Mouse (Mus musculus) monocyte, adult 5-6 weeks (primary cell): ENCODE results near the gene Sp3. TPM values are rescaled to one million over a fixed set of nuclear protein-coding genes. Genes with fewer than 3 reads are reported as not detected.
"Not testable (repeated sequence)": the region's sequence is repeated elsewhere in the genome, so short reads cannot be mapped to it uniquely, and the experiment has no call there.

Experiments
- ATAC-seq: fragments of 153-309, 156-312 bp; replicated peaks from 2 replicates; pipeline ENCODE4 v1.8.0; 2017; ENCODE audit warnings: mild to moderate bottlenecking; ENCODE audit not compliant: low TSS enrichment, insufficient number of reproducible peaks, severe bottlenecking, poor library complexity, low FRiP score
- total RNA-seq: library from RNA; stranded (forward); fragments of 200-1000, 200-491, 200-594 nt; gene quantifications from 3 replicates; pipeline ENCODE4 v1.2.3, GENCODE M21; 2017

Gene Sp3
- total RNA-seq, 1 experiment from 2014 or later: 204 TPM

DNA sequence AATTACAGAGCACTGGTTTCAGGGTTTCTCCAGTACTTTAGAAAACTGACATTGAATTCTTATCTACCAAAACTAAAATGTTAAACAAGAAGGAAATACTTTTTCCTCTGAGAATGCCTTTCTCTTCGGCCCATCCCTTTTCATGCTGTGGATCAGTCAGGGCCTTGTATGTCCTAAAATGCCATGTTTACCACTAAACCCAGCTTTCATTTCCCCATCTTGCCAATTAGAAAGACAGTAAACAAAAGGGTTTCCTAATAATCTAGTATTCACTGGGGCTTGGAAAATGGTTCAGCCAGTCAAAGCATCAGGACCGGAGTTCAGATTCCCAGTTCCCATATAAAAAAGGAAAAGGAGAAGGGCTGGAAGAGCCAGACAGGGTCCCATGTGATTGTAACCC lies 14.8 kb downstream of the Sp3 start:
- 0 out of 2 replicates have a peak, but pooled peaks have one; percentile 52 for ATAC-seq

- ATAC-seq: no peak
Measured at GRCm38 (mm10) chr2:72956415-72956814, 23.8 kb downstream of the Sp3 start.

DNA sequence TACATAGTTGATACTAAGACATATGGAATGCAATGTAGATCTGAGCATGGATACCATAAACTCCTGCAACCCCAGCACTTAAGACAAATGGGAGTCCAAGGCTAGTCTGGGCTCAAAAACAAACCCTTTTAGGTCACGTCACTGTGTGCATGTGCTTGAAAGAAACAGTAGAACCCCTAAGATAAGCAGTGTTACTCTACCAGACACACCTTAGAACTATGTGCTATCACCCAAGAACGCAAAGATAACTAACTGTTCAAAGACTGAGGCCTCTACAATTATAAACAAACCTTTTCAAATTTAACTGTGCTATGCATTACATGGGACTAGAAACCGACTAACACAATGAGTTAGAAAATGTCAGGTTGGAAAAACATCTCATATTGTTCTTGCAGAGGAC lies 27.3 kb downstream of the Sp3 start:
- ATAC-seq: no peak

DNA sequence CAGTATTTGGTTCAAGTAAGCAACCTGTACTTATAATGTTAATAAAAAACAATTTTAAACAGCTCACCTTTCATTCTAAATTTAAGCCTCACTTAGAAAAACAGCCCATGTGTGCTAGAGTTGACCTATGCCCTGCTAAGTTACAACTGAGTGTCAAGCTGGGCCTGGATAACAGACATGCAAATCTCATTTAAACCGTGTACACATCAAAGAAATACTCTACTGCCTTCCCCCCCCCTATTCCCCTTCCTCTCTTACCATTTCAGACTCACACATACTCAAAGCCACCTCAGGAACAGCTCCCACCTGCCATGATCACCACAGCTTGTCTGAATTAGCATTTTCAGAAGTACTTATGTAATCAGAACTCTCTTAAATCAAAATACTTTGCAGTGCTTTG lies 44.3 kb downstream of the Sp3 start:
- ATAC-seq: no peak

GRCm38 (mm10) chr2:72932186-72932585 lies 48.1 kb downstream of the Sp3 start:
- no peak for ATAC-seq

DNA sequence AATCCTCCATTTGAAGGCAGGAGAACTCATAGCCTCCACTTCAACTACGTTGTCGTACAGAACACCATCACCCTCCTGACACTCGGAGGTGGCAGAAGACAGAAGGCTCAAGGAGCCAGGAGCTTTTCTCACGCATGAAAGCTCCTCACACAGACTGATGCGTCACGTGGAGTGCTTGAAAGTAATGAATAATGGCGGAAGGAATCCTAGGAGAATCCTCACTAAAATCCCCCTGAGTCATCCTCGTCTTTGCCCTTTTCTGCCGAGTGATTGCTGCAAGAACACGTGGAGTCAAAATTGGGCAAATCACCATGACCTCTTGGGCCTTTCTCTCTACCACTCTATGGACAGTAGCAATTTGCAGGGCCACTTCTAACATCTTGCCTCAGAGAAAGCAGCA lies 55.3 kb downstream of the Sp3 start:
- no peak for ATAC-seq

GRCm38 (mm10) chr2:72916170-72916569 lies 64.1 kb downstream of the Sp3 start:
- ATAC-seq: no peak

- ATAC-seq: no peak
Measured at GRCm38 (mm10) chr2:72915245-72915930, 64.9 kb downstream of the Sp3 start.

DNA sequence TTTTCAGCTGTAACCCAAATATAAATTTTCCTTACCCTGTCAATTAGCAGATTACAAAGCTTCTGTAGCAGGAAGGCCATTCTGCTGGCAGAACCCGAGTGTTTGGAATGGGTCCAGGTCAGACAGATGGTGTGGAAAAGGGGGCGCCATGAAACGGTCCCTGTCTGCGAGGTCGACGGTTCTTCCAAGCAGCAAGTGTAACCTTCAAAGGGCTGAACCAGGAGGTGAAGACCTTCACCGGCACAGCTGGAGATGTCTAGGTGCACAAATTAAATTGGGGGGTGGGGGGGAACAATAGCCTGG lies 66.8 kb downstream of the Sp3 start:
- ATAC-seq: no peak

GRCm38 (mm10) chr2:72912708-72913457 lies 67.4 kb downstream of the Sp3 start:
- no peak for ATAC-seq

DNA sequence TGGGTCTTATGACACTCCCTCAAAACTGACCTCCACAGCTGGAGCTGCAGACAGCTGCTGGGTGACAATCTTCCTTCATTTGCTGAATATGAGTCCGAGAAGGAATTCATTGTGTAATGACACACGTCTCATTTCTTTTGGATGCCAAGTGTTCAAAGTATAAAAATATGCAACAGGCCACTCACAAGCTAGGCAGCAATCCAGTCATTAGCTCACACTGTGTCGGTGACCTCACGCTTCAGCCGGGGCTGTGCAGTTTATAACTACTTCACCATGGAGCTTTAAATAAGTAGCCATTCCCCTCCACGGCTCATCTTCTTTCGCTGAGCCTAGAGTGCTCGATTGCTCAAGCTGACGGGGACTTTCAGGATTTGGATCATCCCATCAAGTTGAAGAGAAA lies 68.7 kb downstream of the Sp3 start:
- no peak for ATAC-seq

DNA sequence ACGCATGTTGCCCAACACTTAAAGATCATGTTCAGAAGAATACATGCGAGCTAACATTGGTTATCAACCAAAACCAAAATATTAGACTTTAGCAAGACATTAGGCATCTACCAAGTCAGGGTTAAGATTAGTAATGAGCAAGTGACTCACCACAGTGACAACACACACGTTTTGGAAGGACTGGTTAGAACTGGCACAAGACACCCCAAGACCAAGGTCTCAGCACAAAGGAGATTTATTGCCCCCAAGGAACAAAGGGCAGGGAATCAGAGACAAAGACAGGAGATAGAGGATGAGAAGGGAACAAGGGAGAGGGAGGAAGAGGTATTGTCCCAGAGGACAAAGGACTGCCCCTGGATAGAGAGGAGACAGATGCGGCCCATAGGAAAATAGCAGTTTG lies 71.2 kb downstream of the Sp3 start:
- no peak for ATAC-seq

- ATAC-seq: no peak
Measured at GRCm38 (mm10) chr2:72908191-72908910, 71.9 kb downstream of the Sp3 start.

- ATAC-seq: no peak
Measured at GRCm38 (mm10) chr2:72906745-72907144, 73.5 kb downstream of the Sp3 start.

- ATAC-seq: not testable (repeated sequence)
Measured at GRCm38 (mm10) chr2:72902816-72903680, 77.2 kb downstream of the Sp3 start.

DNA sequence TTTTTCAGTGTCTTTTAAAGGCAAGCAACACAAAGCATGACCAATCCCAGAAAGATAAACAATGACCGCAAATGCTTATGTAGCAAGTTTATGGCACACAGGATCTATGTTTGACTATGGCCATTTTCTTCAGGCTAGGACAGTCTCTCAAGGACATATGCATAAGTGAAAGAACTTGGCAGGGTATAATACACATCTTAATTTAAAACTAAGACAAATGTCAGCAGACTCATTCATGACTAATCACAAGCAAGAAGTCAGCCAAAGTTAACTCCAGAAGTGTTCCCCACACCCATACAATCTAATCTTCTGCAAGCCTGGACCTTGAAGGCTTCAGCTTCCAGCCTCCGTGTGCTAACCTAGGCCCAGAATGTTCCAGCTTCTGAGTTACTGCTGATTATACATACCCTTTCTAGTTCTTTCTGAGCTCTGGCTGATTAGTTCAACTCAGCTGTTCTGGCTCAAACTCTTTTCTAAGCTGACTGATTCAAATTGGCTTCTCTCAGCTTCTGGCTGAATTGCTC lies 81.4 kb downstream of the Sp3 start:
- no peak for ATAC-seq

DNA sequence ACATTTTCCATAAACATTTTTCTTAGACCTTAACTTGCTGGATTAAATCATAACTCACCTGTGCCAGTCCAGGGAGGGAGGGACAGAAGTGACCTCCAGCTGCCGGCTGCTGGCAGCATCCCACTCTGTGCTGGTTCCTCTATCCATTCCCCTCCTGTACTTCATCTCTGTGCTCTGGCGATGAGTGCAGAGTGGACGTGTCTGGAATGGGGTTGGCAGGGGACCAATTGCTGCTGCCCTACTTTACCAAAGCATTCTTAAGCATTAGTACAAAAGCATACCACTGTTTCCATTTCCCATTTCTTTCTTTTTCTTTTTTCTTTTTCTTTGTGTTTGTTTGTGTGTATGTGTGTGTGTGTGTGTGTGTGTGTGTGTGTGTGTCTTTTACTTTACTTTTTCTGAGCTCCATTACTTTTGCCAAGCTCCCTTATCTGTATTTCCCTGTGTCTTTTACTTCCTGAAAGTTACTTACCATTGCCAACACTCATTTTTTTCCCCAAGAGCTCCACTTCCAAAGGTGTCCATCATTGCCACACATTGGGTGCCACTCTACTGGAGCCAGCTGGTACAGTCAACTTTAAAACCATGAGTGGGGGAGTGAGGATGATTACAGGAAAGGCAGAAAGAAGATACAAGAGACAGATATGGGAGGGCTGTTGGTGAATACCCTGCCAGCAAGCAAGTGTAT lies 82.0 kb downstream of the Sp3 start:
- ATAC-seq: no peak

GRCm38 (mm10) chr2:72889806-72890205 lies 90.4 kb downstream of the Sp3 start:
- ATAC-seq: no peak
